Mouse (Mus musculus): ENCODE measurements at regions not wholly inside any gene's neighbourhood (a gene's known extent, or its start where the extent isn't known, plus 50 kb on each side); places are given as distances from the start of the nearest gene placed in this dataset.

- TF ChIP-seq GATA1 (IDR thresholded peaks at IDR 0.05; ENCODE audit: borderline replicate concordance, low read length) (no peak), FLI1 (IDR thresholded peaks at IDR 0.05; ENCODE audit: low read length) (no peak)
Measured at GRCm38 (mm10) chr16:18696820-18697168, 67.0 kb upstream of the Sept5 start.

Measured in megakaryocyte, embryonic 14.5 days (primary cell).